Mouse (Mus musculus) embryonic facial prominence, embryonic 12.5 days (tissue): ENCODE results near the gene Obscn. TPM values are rescaled to one million over a fixed set of nuclear protein-coding genes. Genes with fewer than 3 reads are reported as not detected.

Source experiments
- ATAC-seq: fragments of 200-750 bp; cut with Nextera tagmentation; 2 replicates; pipeline ENCODE4 v1.8.0; 2017; ENCODE audit not compliant: insufficient number of reproducible peaks, insufficient read depth, low FRiP score, low TSS enrichment
- H3K27ac ChIP-seq: fragments of 300-500 bp; sonication (generic); 2 replicates; pipeline ENCODE4 v1.5.1; 2016; ENCODE audit warnings: mild to moderate bottlenecking
- H3K27me3 ChIP-seq: fragments of 300-500 bp; sonication (generic); 2 replicates; pipeline ENCODE4 v1.6.1; 2016; ENCODE audit warnings: mild to moderate bottlenecking, moderate library complexity
- H3K36me3 ChIP-seq: fragments of 300-500 bp; sonication (generic); 2 replicates; pipeline ENCODE4 v1.6.1; 2016; ENCODE audit warnings: mild to moderate bottlenecking
- H3K4me1 ChIP-seq: fragments of 300-500 bp; sonication (generic); 2 replicates; pipeline ENCODE4 v1.6.1; 2016
- H3K4me2 ChIP-seq: fragments of 300-500 bp; sonication (generic); replicated peaks from 2 replicates; pipeline ENCODE4 v1.6.1; 2016; ENCODE audit warnings: mild to moderate bottlenecking, moderate library complexity
- H3K4me3 ChIP-seq: fragments of 300-500 bp; sonication (generic); 2 replicates; pipeline ENCODE4 v1.5.1; 2016; ENCODE audit warnings: mild to moderate bottlenecking
- H3K9ac ChIP-seq: fragments of 300-500 bp; sonication (generic); 2 replicates; pipeline ENCODE4 v1.6.1; 2016; ENCODE audit warnings: mild to moderate bottlenecking, moderate library complexity
- H3K9me3 ChIP-seq: fragments of 300-500 bp; sonication (generic); 2 replicates; pipeline ENCODE4 v1.6.1; 2016; ENCODE audit warnings: mild to moderate bottlenecking, moderate library complexity
- whole genome bisulfite sequencing: fragments of 180-500 bp; shearing (Covaris S2); methylation state at CpG from one replicate; pipeline ENCODE4 v1.1.7; 2016; 5-methylcytosine and 5-hydroxymethylcytosine counted together
- polyA plus RNA-seq: library from polyadenylated mRNA; unstranded; fragments of >200 nt; fragmentation: Nextera tagmentation; extraction: Ambion mirVana; gene quantifications from 2 replicates; pipeline ENCODE4 v1.2.1, GENCODE M21; 2016

Obscn gene
- polyA plus RNA-seq, 1 experiment from 2014 or later: 0.28 TPM

DNA sequence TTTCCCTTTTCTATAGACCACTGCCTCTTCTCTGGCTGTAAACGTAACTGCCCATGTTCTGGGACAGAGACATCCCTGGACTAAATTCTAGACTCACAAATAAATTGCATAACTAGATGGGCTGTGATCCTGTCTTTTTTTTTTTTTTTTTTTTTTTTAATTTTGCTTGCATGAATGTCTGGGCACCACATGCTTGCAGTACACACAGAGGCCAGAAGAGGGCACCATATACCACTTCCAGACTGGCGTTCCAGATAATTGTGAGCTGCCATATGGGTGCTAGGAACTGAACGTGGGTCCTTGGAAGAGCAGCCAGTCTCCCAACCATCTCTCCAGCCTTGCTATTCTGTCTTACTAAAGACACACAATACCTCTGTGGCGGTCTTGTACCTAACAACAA lies 42.0 kb downstream of the Obscn start:
- Histone ChIP-seq H3K4me1 (no peaks in the 10 kb centered on the region), H3K27me3 (no peaks in the 10 kb centered on the region), H3K9me3 (no peaks in the 10 kb centered on the region), H3K4me3 (no peak overlapping the region), H3K36me3 (no peaks in the 10 kb centered on the region), H3K27ac (no peak overlapping the region), H3K9ac (no peak overlapping the region), H3K4me2 (no peak overlapping the region)
- whole genome bisulfite sequencing: 71% methylated on average over 4 of the region's 4 CpGs
- ATAC-seq: no peak

DNA sequence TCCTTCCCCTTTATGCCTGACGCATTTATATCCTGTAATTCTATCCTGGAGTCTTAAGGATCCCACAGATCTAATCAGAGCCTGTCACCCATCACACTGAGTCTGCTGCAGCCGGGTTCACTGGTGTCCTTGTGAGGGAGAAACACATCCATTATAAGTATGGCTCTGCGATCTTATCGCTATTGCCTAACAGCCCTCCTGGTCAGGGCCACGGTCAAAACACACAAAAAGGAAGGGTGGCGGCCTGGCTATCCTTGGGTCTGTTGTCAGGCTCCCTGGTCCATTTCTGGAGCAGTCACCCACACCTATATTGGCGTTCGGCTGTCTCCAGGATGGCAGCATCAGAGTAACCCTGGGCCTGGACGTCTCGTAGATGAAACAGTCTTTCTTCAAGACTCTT lies 48.6 kb downstream of the Obscn start:
- H3K4me2 ChIP-seq: no peak overlapping the region
- H3K27me3 ChIP-seq: no peaks in the 10 kb centered on the region
- H3K9me3 ChIP-seq: no peaks in the 10 kb centered on the region
- no peaks in the 10 kb centered on the region for H3K36me3 ChIP-seq
- H3K4me1 ChIP-seq: no peaks in the 10 kb centered on the region
- 89% methylated on average over 10 of the region's 10 CpGs for WGBS
- no peak overlapping the region for H3K9ac ChIP-seq
- no peak overlapping the region for H3K27ac ChIP-seq
- no peak for ATAC-seq
- no peak overlapping the region for H3K4me3 ChIP-seq

GRCm38 (mm10) chr11:59085200-59085599 lies 51.0 kb downstream of the Obscn start:
- no peaks in the 10 kb centered on the region for H3K27me3 ChIP-seq
- no peak for ATAC-seq

DNA sequence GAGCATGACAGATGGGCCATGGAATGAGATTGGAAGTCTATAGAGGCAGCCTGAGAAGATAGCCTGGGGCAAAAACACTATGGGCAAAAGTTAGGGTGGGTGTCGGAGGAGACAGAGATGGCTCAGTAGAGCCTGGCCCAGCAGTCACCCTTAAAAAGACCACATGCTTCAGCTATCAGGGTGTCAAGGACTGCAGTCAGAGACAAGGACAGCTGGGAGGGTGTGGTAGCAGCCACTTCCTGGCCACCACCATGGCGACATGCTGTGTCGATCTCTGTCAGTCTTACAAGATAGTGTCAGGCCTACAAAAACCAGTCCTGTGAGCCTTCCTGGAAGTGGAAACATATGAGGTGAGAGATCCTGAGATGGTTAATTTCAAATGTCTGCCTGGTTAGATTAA lies 53.1 kb downstream of the Obscn start:
- Histone ChIP-seq H3K4me2 (no peak overlapping the region), H3K4me1 (no peaks in the 10 kb centered on the region), H3K27ac (no peak overlapping the region), H3K4me3 (no peak overlapping the region), H3K36me3 (no peaks in the 10 kb centered on the region), H3K9me3 (no peaks in the 10 kb centered on the region), H3K27me3 (no peaks in the 10 kb centered on the region), H3K9ac (no peak overlapping the region)
- ATAC-seq: no peak
- 77% methylated on average over 3 of the region's 3 CpGs for WGBS

More at GRCm38 (mm10) chr11:59085200-59085599, 51.0 kb downstream of the Obscn start:
- Histone ChIP-seq H3K9me3 (no peaks in the 10 kb centered on the region), H3K4me3 (no peak overlapping the region), H3K27ac (no peak overlapping the region), H3K4me1 (no peaks in the 10 kb centered on the region), H3K36me3 (no peaks in the 10 kb centered on the region), H3K9ac (no peak overlapping the region), H3K4me2 (no peak overlapping the region)
- 83% methylated on average over 6 of the region's 6 CpGs for WGBS

DNA sequence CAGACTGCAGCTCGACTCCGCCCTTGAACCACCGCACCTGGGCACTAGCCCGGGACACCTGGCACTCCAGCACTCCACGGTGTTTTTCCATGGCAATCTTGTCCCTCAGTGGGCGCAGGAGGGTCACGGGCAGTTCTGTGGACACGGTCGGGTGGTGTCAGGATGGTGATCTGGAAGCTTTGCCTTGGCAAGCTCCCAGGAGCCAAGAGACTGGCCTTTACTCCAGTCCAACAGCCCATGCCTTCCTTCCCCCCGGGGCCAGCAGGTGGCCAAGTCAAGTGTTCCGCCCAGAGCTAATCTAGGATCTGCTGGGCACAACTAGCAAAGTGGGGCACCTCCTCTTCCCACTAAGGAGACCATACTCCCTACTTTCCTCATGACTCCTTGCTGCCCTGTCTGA lies 57.9 kb downstream of the Obscn start:
- WGBS: 92% methylated on average over 11 of the region's 11 CpGs
- H3K27ac ChIP-seq: no peak overlapping the region
- 0 out of 2 replicates have a peak, but pooled peaks cover 4% of the 10 kb centered on the region for H3K9me3 ChIP-seq
- no peak overlapping the region for H3K9ac ChIP-seq
- no peaks in the 10 kb centered on the region for H3K27me3 ChIP-seq
- H3K4me3 ChIP-seq: no peak overlapping the region
- ATAC-seq: no peak
- no peak overlapping the region for H3K4me2 ChIP-seq
- H3K4me1 ChIP-seq: no peaks in the 10 kb centered on the region
- H3K36me3 ChIP-seq: no peaks in the 10 kb centered on the region

GRCm38 (mm10) chr11:59070321-59070720 lies 65.9 kb downstream of the Obscn start:
- 0 out of 2 replicates have a peak, but pooled peaks cover 4% of the 10 kb centered on the region for H3K9me3 ChIP-seq
- H3K36me3 ChIP-seq: no peaks in the 10 kb centered on the region
- no peaks in the 10 kb centered on the region for H3K4me1 ChIP-seq
- no peak overlapping the region for H3K4me2 ChIP-seq
- WGBS: 77% methylated on average over 2 of the region's 2 CpGs
- H3K27me3 ChIP-seq: no peaks in the 10 kb centered on the region
- no peak overlapping the region for H3K27ac ChIP-seq
- ATAC-seq: no peak
- no peak overlapping the region for H3K4me3 ChIP-seq
- no peak overlapping the region for H3K9ac ChIP-seq

DNA sequence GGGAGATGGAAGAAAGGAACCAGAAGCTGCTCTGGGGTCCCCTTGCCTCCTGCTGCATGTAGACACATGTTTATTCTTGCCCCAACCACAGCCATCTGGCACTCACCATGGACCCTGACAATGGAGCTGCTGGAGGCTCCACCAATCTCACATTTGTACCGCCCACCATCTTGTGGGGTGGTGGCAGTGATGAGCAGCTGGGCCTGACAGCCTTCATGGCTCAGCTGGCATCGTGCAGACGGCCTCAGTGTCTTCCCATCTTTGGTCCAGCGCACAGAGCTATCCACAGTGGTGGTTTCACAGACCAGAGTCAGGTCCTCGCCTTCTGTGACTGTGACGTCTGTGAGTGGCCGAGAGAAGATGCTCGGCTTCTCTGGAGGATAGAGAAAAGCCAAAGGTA lies 67.3 kb downstream of the Obscn start:
- Histone ChIP-seq H3K36me3 (no peaks in the 10 kb centered on the region), H3K4me2 (no peak overlapping the region), H3K9ac (no peak overlapping the region), H3K27ac (no peak overlapping the region), H3K27me3 (no peaks in the 10 kb centered on the region), H3K9me3 (0 out of 2 replicates have a peak, but pooled peaks cover 4% of the 10 kb centered on the region), H3K4me1 (no peaks in the 10 kb centered on the region), H3K4me3 (no peak overlapping the region)
- no peak for ATAC-seq
- WGBS: 87% methylated on average over 8 of the region's 8 CpGs

DNA sequence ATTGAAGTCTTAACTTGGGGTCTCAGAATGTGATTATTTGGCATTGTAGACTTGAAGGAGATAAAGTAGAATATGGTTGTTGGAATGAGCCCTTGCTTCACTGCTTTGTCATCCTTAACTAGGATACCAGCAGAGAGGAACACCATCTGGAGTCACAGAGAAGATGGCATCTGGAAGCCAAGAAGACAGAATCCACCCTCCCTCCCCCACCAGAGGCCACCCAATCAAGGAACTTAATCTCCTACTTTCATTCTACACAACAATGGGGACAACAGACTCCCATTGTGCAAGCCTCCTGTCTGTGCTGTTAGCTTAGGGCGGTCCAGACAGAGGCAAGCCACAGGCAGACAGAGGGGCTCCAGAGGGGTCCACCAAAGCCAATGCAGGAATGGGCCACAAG lies 67.8 kb downstream of the Obscn start:
- ATAC-seq: no peak
- H3K27ac ChIP-seq: no peak overlapping the region
- WGBS: 23% methylated on average over 1 of the region's 1 CpGs

DNA sequence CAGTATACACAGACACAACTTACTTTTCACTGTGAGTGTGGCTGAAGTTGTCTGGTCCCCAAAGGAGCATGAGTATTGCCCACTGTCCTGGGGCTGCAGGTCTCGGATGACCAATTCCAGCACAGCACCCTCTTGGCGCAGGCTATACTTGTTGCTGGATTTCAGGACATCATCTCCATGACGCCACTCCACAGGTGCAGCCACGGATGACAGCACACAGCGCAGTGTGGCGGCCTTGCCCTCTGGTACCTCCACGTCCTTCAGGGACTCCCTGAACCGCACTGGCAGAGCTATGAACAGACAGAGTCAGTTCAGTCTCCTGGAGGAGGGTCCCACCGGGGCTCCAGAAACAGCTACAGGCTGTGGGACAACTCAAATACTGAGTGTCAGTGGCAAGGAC lies 68.3 kb downstream of the Obscn start:
- Histone ChIP-seq H3K9ac (no peak overlapping the region), H3K27me3 (no peaks in the 10 kb centered on the region)
- no peak for ATAC-seq

More for the DNA sequence above, 67.8 kb downstream of the Obscn start:
- no peaks in the 10 kb centered on the region for H3K27me3 ChIP-seq
- H3K9me3 ChIP-seq: 0 out of 2 replicates have a peak, but pooled peaks cover under 1% of the 10 kb centered on the region
- no peaks in the 10 kb centered on the region for H3K36me3 ChIP-seq
- no peak overlapping the region for H3K9ac ChIP-seq
- H3K4me1 ChIP-seq: no peaks in the 10 kb centered on the region
- no peak overlapping the region for H3K4me3 ChIP-seq
- no peak overlapping the region for H3K4me2 ChIP-seq

GRCm38 (mm10) chr11:59058025-59058424 lies 78.2 kb downstream of the Obscn start:
- H3K36me3 ChIP-seq: no peaks in the 10 kb centered on the region
- no peak overlapping the region for H3K4me2 ChIP-seq
- H3K9ac ChIP-seq: no peak overlapping the region
- ATAC-seq: no peak
- no peak overlapping the region for H3K27ac ChIP-seq
- no peak overlapping the region for H3K4me3 ChIP-seq
- no peaks in the 10 kb centered on the region for H3K27me3 ChIP-seq
- no peaks in the 10 kb centered on the region for H3K4me1 ChIP-seq
- H3K9me3 ChIP-seq: no peaks in the 10 kb centered on the region
- WGBS: 59% methylated on average over 3 of the region's 3 CpGs

More for the DNA sequence above, 68.3 kb downstream of the Obscn start:
- H3K9me3 ChIP-seq: no peaks in the 10 kb centered on the region
- WGBS: 79% methylated on average over 9 of the region's 9 CpGs
- no peaks in the 10 kb centered on the region for H3K36me3 ChIP-seq
- H3K4me2 ChIP-seq: no peak overlapping the region
- no peaks in the 10 kb centered on the region for H3K4me1 ChIP-seq
- no peak overlapping the region for H3K27ac ChIP-seq
- H3K4me3 ChIP-seq: no peak overlapping the region

- no peaks in the 10 kb centered on the region for H3K27me3 ChIP-seq
- H3K4me1 ChIP-seq: no peaks in the 10 kb centered on the region
- no peak overlapping the region for H3K4me2 ChIP-seq
- no peak overlapping the region for H3K27ac ChIP-seq
- H3K36me3 ChIP-seq: no peaks in the 10 kb centered on the region
- H3K9ac ChIP-seq: no peak overlapping the region
- no peak for ATAC-seq
- no peak overlapping the region for H3K4me3 ChIP-seq
- WGBS: 84% methylated on average over 9 of the region's 9 CpGs
- no peaks in the 10 kb centered on the region for H3K9me3 ChIP-seq
Measured at GRCm38 (mm10) chr11:59051031-59051430, 85.2 kb downstream of the Obscn start.

- Histone ChIP-seq H3K36me3 (no peaks in the 10 kb centered on the region), H3K4me2 (no peak overlapping the region), H3K9me3 (no peaks in the 10 kb centered on the region), H3K4me1 (no peaks in the 10 kb centered on the region), H3K4me3 (no peak overlapping the region), H3K27ac (no peak overlapping the region), H3K27me3 (no peaks in the 10 kb centered on the region), H3K9ac (no peak overlapping the region)
- ATAC-seq: no peak
- 94% methylated on average over 15 of the region's 15 CpGs for WGBS
Measured at GRCm38 (mm10) chr11:59044703-59045330, 91.4 kb downstream of the Obscn start.
